Mouse (Mus musculus) liver, postnatal 0 days (tissue): Measurements from ENCODE around the gene Add3.

Experiments used
- CTCF ChIP-seq: sonication (generic); IDR thresholded peaks from 2 replicates; pipeline ENCODE4 v1.5.1; 2016; ENCODE audit warnings: antibody characterized with exemption, low read depth
- EP300 ChIP-seq: IDR thresholded peaks from 2 replicates; pipeline ENCODE4 v1.6.1; 2016; ENCODE audit warnings: antibody characterized with exemption, low read depth, mild to moderate bottlenecking

DNA sequence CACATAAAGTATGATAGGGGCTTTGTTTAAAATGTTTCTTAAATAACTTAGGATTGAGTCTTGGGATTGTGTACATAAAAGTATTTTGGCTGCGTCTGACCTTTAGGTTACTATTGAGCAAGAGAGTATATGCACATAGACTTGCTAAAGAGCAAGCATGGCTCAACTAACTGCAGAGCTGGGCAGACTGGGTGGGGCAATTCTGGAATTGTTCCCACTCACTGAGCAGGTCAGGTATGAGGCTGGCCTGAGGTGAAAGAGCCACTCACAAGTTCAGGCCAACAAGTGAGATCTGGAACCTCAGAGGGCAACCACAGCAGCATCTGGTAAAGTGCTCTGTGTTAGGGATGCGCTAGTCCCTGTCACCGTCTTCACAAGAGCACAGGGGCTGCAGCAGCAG lies 111.4 kb downstream of the Add3 start:
- no peak for TF ChIP-seq CTCF
- no peak for TF ChIP-seq EP300
